Mouse (Mus musculus) layer of hippocampus, postnatal 25 days (tissue): Measurements from ENCODE around the gene Vmn1r9. TPM values are rescaled to one million over a fixed set of nuclear protein-coding genes. Genes with fewer than 3 reads are reported as not detected.
"Not testable (repeated sequence)": the region's sequence is repeated elsewhere in the genome, so short reads cannot be mapped to it uniquely, and the experiment has no call there.

ENCODE experiments used
- DNase-seq, 2 experiments: peaks; one replicate each; pipeline ENCODE4 v3.0.0; 2022; ENCODE audit warnings: mixed read lengths in 2 of 2, low spot score in 1 of 2; ENCODE audit errors: extremely low spot score in 1 of 2
- total RNA-seq, 2 experiments: library from RNA; stranded (reverse); gene quantifications; 2 replicates each; pipeline ENCODE4 v1.2.3; 2021

Vmn1r9 gene
- total RNA-seq: not detected

GRCm38 (mm10) chr6:57066487-57066886 is at the start of gene Vmn1r9:
TSS of gene Vmn1r9 (plus strand) at chr6:57066787.
- DNase-seq: no peak

DNA sequence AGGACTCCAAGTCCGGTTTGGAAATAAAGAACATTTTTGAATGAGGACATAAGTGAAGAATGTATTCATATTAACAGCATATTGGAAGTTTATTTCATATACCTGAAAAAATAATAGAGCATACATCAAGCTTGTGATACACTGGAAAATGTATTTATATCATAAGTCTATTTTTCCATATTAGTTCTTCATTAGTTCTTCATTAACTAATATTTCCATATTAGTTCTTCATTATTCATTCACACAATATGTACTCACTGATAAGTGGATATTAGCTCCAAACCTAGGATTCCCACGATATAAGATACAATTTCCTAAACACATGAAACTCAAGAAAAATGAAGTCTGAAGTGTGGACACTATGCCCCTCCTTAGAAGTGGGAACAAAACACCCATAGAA is 41.4 kb upstream of the Vmn1r9 start, which contains the start of gene Vmn1r7:
Vmn1r7 (minus strand) TSS at position 101 of the 400 bp plus-strand sequence.
- not testable (repeated sequence) for DNase-seq

DNA sequence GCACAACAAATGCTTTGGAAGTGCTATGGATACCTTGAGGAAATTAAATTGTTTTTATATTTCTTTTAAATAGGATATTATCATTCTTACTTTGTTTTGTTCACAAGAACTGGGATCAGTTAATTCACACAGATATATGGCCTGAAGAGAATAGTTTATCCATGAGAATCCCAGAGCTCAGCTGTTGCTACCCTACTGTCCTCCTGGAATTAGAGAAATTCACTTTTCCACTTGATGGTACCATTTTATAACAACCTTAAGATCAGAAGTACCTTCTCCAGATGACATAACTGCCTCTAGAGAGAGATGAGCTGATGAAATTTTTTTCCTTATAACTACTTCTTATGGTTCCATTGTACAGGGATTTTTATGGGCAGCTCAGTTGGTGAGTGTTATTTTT is 34.6 kb upstream of the Vmn1r9 start, which contains the start of gene Vmn1r8:
Vmn1r8 (plus strand) TSS at position 301 of the 400 bp plus-strand sequence.
- no peak for DNase-seq

GRCm38 (mm10) chr6:57034674-57035073 is 31.9 kb upstream of the Vmn1r9 start:
- no peak for DNase-seq

DNA sequence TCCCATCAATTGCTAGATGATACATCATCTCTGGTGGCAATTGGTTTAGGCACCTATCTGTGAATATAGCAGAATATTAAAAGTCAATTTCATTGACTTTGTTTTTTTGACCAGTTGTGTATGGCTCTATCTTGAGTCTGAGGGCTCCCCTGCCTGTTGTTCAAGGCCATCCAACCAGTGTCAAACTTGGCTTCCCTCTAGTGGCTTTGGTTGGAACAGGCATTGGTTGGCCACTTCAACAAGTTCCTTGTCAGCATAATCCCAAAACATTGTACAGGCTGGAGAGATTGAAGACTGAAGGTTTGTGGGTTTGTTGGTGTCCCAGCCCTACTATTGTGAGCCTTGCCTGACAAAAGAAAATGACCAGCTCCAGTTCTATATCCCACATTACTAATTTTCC is 2.9 kb upstream of the Vmn1r9 start:
- no peak for DNase-seq

DNA sequence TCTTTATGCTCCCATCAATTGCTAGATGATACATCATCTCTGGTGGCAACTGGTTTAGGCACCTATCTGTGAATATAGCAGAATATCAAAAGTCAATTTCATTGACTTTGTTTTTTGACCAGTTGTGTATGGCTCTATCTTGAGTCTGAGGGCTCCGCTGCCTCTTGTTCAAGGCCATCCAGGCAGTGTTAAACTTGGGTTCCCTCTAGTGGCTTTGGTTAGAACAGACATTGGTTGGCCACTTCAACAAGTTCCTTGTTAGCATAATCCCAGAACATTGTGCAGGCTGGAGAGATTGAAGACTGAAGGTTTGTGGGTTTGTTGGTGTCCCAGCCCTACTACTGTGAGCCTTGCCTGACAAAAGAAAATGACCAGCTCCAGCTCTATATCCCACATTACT is 39.8 kb downstream of the Vmn1r9 start:
- no peak for DNase-seq

- no peak for DNase-seq
Observed at GRCm38 (mm10) chr6:57109154-57109553, 42.6 kb downstream of the Vmn1r9 start, which contains the start of gene Vmn1r10. TSS of gene Vmn1r10 (plus strand) at chr6:57109454.

Other genes starting within 250 kb of the Vmn1r9 start
- gene Fkbp9, start 234.7 kb upstream of the Vmn1r9 start, total RNA-seq: 10 to 100 TPM; 26.6 to 29.5 TPM
- gene Nt5c3, start 142.9 kb upstream of the Vmn1r9 start, total RNA-seq: 10 to 100 TPM; 40.9 TPM
- under 1 TPM; 0.16 to 0.22 TPM for gene Vmn1r4, start 142.8 kb upstream of the Vmn1r9 start, total RNA-seq
- gene Vmn1r5, start 96.5 kb upstream of the Vmn1r9 start, total RNA-seq: not detected
- not detected for gene Vmn1r6, start 69.5 kb upstream of the Vmn1r9 start, total RNA-seq
- not detected for gene Vmn1r7, start 41.5 kb upstream of the Vmn1r9 start, total RNA-seq
- not detected for gene Vmn1r8, start 34.5 kb upstream of the Vmn1r9 start, total RNA-seq
- gene Vmn1r10, start 42.7 kb downstream of the Vmn1r9 start, total RNA-seq: not detected
- gene Vmn1r11, start 66.7 kb downstream of the Vmn1r9 start, total RNA-seq: not detected
- gene Vmn1r12, start 90.1 kb downstream of the Vmn1r9 start, total RNA-seq: not detected
- not detected for gene Vmn1r13, start 136.5 kb downstream of the Vmn1r9 start, total RNA-seq
- not detected for gene Vmn1r14, start 164.9 kb downstream of the Vmn1r9 start, total RNA-seq
- not detected for gene Vmn1r15, start 191.2 kb downstream of the Vmn1r9 start, total RNA-seq